Mouse (Mus musculus): ENCODE data around the gene Otop2. TPM values are rescaled to one million over a fixed set of nuclear protein-coding genes. Genes with fewer than 3 reads are reported as not detected.

Gene Otop2
- polyA plus RNA-seq, 1 experiment, result not detected

DNA sequence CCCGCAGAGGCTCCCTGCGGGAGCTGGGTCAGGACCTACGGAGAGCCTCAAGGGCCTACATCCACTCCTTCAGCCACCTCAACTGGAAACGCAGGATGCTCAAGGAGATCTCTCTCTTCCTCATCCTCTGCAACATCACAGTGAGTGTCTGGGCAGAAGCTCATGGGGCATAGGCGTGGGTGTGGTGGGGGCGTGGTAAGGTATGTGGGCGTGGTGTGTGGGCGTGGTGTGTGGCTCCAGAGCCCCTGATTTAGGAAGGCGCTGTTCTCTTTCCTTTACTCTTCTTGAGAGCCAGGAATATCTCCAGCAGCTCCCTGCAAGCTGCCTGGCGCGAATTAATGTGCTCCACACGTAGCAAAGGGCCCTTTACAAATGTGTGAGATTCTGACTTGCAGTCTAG lies 38.0 kb downstream of the Otop2 start:
- Histone ChIP-seq H3K27ac (ENCODE audit: insufficient read depth, low read depth, low read length) (no peak overlapping the region), H3K4me3 (ENCODE audit: insufficient read depth, low read depth, low read length) (no peak overlapping the region), H3K4me1 (ENCODE audit: control insufficient read depth, insufficient read depth, low read length) (peaks cover 12% of the 10 kb centered on the region)
- 34% methylated on average over 12 of the region's 12 CpGs for WGBS
- TF ChIP-seq POLR2A (IDR thresholded peaks at IDR 0.05; ENCODE audit: insufficient read depth, low read depth, low read length) (no peak), CTCF (IDR thresholded peaks at IDR 0.05; ENCODE audit: insufficient read depth, low read depth, low read length) (no peak)

GRCm38 (mm10) chr11:115345515-115345914 lies 38.6 kb downstream of the Otop2 start:
- TF ChIP-seq CTCF (IDR thresholded peaks at IDR 0.05; ENCODE audit: insufficient read depth, low read depth, low read length) (no peak), POLR2A (IDR thresholded peaks at IDR 0.05; ENCODE audit: insufficient read depth, low read depth, low read length) (no peak)
- Histone ChIP-seq H3K27ac (ENCODE audit: insufficient read depth, low read depth, low read length) (no peak overlapping the region), H3K4me3 (ENCODE audit: insufficient read depth, low read depth, low read length) (no peak overlapping the region), H3K4me1 (ENCODE audit: control insufficient read depth, insufficient read depth, low read length) (peaks cover 12% of the 10 kb centered on the region)
- 45% methylated on average over 7 of the region's 7 CpGs for WGBS

- no peak for TF ChIP-seq POLR2A (IDR thresholded peaks at IDR 0.05; ENCODE audit: insufficient read depth, low read depth, low read length)
- H3K27ac ChIP-seq (ENCODE audit: insufficient read depth, low read depth, low read length), result no peak overlapping the region
- no peak overlapping the region for H3K4me3 ChIP-seq (ENCODE audit: insufficient read depth, low read depth, low read length)
- peaks cover 11% of the 10 kb centered on the region for H3K4me1 ChIP-seq (ENCODE audit: control insufficient read depth, insufficient read depth, low read length)
- 76% methylated on average over 17 of the region's 17 CpGs for WGBS
Observed at GRCm38 (mm10) chr11:115348681-115349248, 41.8 kb downstream of the Otop2 start.

- TF ChIP-seq CTCF (IDR thresholded peaks at IDR 0.05; ENCODE audit: insufficient read depth, low read depth, low read length) (no peak), POLR2A (IDR thresholded peaks at IDR 0.05; ENCODE audit: insufficient read depth, low read depth, low read length) (no peak)
- Histone ChIP-seq H3K4me1 (ENCODE audit: control insufficient read depth, insufficient read depth, low read length) (peaks cover 11% of the 10 kb centered on the region), H3K27ac (ENCODE audit: insufficient read depth, low read depth, low read length) (no peak overlapping the region), H3K4me3 (ENCODE audit: insufficient read depth, low read depth, low read length) (no peak overlapping the region)
- 85% methylated on average over 4 of the region's 4 CpGs for WGBS
Observed at GRCm38 (mm10) chr11:115349976-115350375, 43.0 kb downstream of the Otop2 start.

- H3K27ac ChIP-seq (ENCODE audit: insufficient read depth, low read depth, low read length), result no peak overlapping the region
- TF ChIP-seq CTCF (IDR thresholded peaks at IDR 0.05; ENCODE audit: insufficient read depth, low read depth, low read length) (no peak), POLR2A (IDR thresholded peaks at IDR 0.05; ENCODE audit: insufficient read depth, low read depth, low read length) (no peak)
- H3K4me1 ChIP-seq (ENCODE audit: control insufficient read depth, insufficient read depth, low read length), result no peaks in the 10 kb centered on the region
- no peak overlapping the region for H3K4me3 ChIP-seq (ENCODE audit: insufficient read depth, low read depth, low read length)
- WGBS, result 89% methylated on average over 5 of the region's 5 CpGs
Observed at GRCm38 (mm10) chr11:115353375-115353774, 46.4 kb downstream of the Otop2 start.

- H3K4me3 ChIP-seq (ENCODE audit: insufficient read depth, low read depth, low read length), result no peak overlapping the region
- 11% methylated on average over 8 of the region's 8 CpGs for WGBS
- H3K4me1 ChIP-seq (ENCODE audit: control insufficient read depth, insufficient read depth, low read length), result peaks cover 7% of the 10 kb centered on the region
- TF ChIP-seq CTCF (IDR thresholded peaks at IDR 0.05; ENCODE audit: insufficient read depth, low read depth, low read length) (peak; percentile 85), POLR2A (IDR thresholded peaks at IDR 0.05; ENCODE audit: insufficient read depth, low read depth, low read length) (0 out of 2 replicates have a peak, but pooled peaks have one; percentile 14)
- no peak overlapping the region for H3K27ac ChIP-seq (ENCODE audit: insufficient read depth, low read depth, low read length)
Observed at GRCm38 (mm10) chr11:115354183-115354582, 47.2 kb downstream of the Otop2 start.

- Histone ChIP-seq H3K4me1 (ENCODE audit: control insufficient read depth, insufficient read depth, low read length) (peaks cover 13% of the 10 kb centered on the region), H3K4me3 (ENCODE audit: insufficient read depth, low read depth, low read length) (no peak overlapping the region), H3K27ac (ENCODE audit: insufficient read depth, low read depth, low read length) (no peak overlapping the region)
- TF ChIP-seq POLR2A (IDR thresholded peaks at IDR 0.05; ENCODE audit: insufficient read depth, low read depth, low read length) (no peak), CTCF (IDR thresholded peaks at IDR 0.05; ENCODE audit: insufficient read depth, low read depth, low read length) (no peak)
- WGBS, result 13% methylated on average over 5 of the region's 5 CpGs
Observed at GRCm38 (mm10) chr11:115358468-115358867, 51.5 kb downstream of the Otop2 start.

DNA sequence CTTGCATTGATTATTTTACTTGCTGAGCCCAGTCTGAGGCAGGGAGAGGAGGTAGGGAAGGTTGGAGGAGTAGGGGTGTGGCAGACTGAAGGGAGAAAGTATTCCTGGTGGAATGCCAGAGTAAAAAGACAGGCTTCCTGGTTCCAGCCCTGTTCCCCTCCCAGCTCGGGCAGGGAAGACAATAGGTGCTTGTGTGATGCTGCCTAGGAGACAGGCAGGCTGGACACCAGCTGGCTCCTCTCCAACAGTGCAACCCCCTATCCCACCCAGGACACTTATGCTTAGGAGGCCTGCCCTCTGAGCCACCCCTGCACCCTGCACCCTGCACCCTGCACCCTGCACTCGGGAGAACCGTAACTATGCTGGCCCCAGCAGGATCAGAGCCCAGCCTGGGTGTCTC lies 52.3 kb downstream of the Otop2 start:
- WGBS, result 27% methylated on average over 3 of the region's 3 CpGs
- Histone ChIP-seq H3K4me3 (ENCODE audit: insufficient read depth, low read depth, low read length) (no peak overlapping the region), H3K27ac (ENCODE audit: insufficient read depth, low read depth, low read length) (0 out of 2 replicates have a peak overlapping the region, but pooled peaks have one; percentile 2), H3K4me1 (ENCODE audit: control insufficient read depth, insufficient read depth, low read length) (peaks cover 18% of the 10 kb centered on the region)
- TF ChIP-seq CTCF (IDR thresholded peaks at IDR 0.05; ENCODE audit: insufficient read depth, low read depth, low read length) (no peak), POLR2A (IDR thresholded peaks at IDR 0.05; ENCODE audit: insufficient read depth, low read depth, low read length) (no peak)

DNA sequence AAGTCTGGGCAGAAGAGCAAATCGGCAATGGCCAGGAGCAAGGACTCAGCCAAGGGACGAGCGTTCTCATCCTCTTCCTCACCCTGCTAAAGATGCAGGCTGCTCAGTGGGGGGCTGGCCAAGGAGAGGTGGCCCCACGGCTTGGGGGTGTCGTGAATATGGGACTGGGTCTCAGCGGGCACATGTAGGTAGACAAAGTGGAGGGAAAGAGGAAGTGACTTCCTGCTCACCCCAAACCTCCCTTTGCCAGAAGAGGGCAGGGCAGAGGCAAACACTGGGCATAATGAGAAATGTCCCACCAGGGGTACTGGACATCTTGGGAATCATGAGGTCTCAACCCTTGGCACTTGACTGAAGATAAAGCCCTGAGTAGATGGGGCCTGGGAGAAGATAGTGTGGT lies 52.8 kb downstream of the Otop2 start:
- H3K4me1 ChIP-seq (ENCODE audit: control insufficient read depth, insufficient read depth, low read length), result peaks cover 18% of the 10 kb centered on the region
- H3K27ac ChIP-seq (ENCODE audit: insufficient read depth, low read depth, low read length), result 0 out of 2 replicates have a peak overlapping the region, but pooled peaks have one; percentile 2
- no peak overlapping the region for H3K4me3 ChIP-seq (ENCODE audit: insufficient read depth, low read depth, low read length)
- no peak for TF ChIP-seq POLR2A (IDR thresholded peaks at IDR 0.05; ENCODE audit: insufficient read depth, low read depth, low read length)
- no peak for TF ChIP-seq CTCF (IDR thresholded peaks at IDR 0.05; ENCODE audit: insufficient read depth, low read depth, low read length)
- 54% methylated on average over 6 of the region's 6 CpGs for WGBS

GRCm38 (mm10) chr11:115364136-115364535 lies 57.2 kb downstream of the Otop2 start:
- H3K4me3 ChIP-seq (ENCODE audit: insufficient read depth, low read depth, low read length), result no peak overlapping the region
- no peak for TF ChIP-seq POLR2A (IDR thresholded peaks at IDR 0.05; ENCODE audit: insufficient read depth, low read depth, low read length)
- TF ChIP-seq CTCF (IDR thresholded peaks at IDR 0.05; ENCODE audit: insufficient read depth, low read depth, low read length), result no peak
- peaks cover 31% of the 10 kb centered on the region for H3K4me1 ChIP-seq (ENCODE audit: control insufficient read depth, insufficient read depth, low read length)
- WGBS, result 90% methylated on average over 3 of the region's 3 CpGs
- no peak overlapping the region for H3K27ac ChIP-seq (ENCODE audit: insufficient read depth, low read depth, low read length)
